Mouse (Mus musculus) mouse trophoblast stem cell (cell line): ENCODE measurements at regions not wholly inside any gene's neighbourhood (a gene's known extent, or its start where the extent isn't known, plus 50 kb on each side); places are given as distances from the start of the nearest gene placed in this dataset.

Source experiments
- in situ Hi-C, 2 experiments: fragments of 300-500 bp; cut with MseI, MboI; formaldehyde crosslinking; loops; 2 replicates in 1 of 2; 3 replicates in 1 of 2; pipeline ENCODE4 v1.15.1; 2025

DNA sequence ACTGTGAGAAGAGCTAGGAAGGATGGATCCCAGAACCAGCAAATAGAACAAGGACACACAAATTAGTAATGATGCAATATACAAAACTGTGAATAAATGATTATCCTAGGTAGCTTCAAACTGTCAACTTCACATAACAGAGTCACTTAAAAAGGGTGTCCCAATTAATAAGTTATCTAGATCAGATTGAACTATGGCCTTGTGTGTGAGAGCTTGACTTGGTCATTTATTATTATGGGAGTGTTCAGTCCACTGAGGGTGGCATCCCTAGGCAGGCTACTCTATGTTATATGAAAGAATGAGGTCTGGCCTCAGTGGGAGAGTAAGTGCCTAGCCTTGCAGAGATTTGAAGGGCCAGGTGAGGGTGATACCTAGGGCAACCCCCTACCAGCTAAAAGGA, 104.4 kb upstream of the Chl1 start:
- in situ Hi-C loops, result no loop called here

DNA sequence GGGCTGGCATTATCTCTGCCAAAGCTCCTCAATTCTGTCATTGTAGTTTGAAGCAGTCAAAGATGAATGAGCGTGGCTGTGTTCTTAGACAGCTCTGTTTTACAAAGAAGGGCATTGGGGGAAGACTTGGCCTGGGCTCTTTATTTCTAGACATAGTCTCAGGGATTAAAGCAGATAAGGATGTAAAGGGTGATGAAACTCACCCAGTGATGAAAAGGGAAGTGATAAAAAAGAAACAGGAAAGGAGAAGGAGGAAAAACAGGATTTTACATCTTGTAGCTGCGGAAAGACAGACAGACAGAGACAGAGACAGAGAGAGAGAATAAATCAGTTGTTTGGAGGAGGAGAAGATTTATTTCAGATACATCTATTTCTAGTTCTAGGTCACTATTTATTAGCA, 95.5 kb upstream of the Chl1 start:
- in situ Hi-C loops, result no loop called here

DNA sequence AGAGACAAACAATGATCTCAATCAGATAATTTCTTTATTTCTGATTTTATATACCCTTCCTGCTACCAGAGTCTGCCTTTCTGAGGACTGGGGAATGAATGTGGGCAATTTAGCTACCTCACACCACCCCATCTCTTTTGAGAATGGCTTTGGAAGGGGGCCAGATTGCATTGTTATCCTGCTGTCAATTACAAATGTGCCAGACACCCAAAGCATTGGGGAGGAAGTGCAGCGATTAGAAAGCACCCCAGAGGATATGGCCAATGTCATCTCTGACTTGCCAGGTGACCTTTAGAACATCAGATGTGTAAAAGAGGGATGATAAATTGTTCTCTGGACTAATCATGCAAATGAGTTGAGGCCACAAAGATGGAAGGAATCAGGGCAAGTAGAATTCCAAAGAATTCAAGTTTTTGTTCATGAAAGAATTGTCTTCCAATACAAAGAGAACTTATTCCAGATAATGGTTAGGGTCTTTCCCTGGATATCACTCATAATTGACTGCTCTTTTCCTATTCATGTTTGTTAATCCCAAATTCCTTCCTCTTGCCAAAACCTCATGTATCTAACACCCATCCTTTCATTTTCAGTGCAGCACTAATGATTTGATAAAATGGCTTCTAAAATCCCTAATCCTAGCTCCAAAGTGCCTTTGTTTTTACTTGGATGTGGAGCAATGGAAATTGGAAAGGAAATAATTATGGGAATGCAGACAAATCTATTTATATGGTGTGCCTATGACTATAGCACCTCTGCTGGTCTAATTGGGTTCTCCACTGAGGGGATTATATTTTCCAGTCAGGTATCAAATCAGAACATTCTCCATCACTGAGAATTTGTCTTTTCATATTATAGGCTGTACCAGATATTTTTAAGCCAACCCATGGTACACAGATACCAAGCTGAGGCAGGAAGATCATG, 89.1 kb upstream of the Chl1 start:
- in situ Hi-C loops, result no loop called here

DNA sequence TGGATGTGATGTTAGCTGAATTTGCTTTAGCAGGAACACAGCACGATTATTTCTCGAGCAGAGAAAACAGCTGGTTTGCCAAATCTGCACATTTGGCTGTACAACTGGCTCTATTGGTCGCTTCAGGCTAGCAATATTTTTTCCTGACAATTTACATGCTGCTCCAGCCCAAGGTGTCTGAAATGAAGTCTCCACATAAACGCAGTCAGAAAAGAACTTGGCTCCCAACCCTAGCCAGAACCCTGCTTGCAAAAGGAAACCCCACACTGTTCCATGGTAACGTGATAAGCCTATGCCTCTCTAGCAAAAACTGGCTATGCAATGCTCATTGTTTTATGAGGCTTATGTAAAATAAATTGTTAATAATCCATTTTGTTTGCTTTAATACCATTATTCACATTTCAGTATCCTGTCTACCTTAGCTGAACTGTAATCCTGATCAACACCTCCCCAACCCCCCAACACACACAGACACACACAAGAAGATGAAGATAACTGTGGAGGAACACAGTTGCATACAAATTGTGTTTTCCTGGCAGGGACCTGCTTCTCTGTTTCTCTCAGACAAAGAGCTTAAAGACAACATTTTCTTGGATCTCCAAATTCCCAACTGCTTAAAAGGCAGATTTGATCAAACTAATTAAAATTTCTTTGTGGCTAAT, 79.3 kb upstream of the Chl1 start:
- in situ Hi-C loops, result no loop called here

DNA sequence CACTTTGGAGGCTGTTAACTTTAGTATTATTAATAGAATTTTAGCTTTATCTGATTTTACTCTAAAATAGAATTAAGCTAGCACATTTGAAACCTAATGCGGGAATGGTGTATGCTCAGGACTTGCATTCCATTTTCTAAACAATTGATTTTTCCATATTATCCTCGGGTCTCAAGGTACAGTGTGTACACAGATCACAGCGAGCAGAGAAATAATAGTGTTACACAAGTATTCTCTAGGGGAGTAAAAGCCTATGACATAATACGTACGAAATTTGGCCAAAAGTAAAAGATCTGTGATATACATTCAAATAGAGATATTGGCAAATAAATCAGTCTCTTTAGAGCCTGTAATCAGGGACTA, 78.8 kb upstream of the Chl1 start:
- in situ Hi-C loops, result no loop called here
